Mouse (Mus musculus): ENCODE measurements at regions not wholly inside any gene's neighbourhood (a gene's known extent, or its start where the extent isn't known, plus 50 kb on each side); places are given as distances from the start of the nearest gene placed in this dataset.

- TF ChIP-seq CTCF (IDR thresholded peaks at IDR 0.05; ENCODE audit: borderline replicate concordance, extremely low read depth, insufficient read depth, insufficient read length), result no peak
- TF ChIP-seq POLR2A (IDR thresholded peaks at IDR 0.05; ENCODE audit: borderline replicate concordance, extremely low read depth, insufficient read depth, insufficient read length, poor library complexity, severe bottlenecking), result no peak
Measured at GRCm38 (mm10) chr12:13056246-13056645, 114.5 kb upstream of the Mycn start.
